Mouse (Mus musculus): Measurements from ENCODE around the gene Vmn2r116. TPM values are rescaled to one million over a fixed set of nuclear protein-coding genes. Genes with fewer than 3 reads are reported as not detected.
"Not testable (repeated sequence)": the region's sequence is repeated elsewhere in the genome, so short reads cannot be mapped to it uniquely, and the experiment has no call there.

Vmn2r116 gene
- not detected in 2 replicates for polyA plus RNA-seq (2014; fragmentation: Nextera tagmentation; extraction: Ambion mirVana)

DNA sequence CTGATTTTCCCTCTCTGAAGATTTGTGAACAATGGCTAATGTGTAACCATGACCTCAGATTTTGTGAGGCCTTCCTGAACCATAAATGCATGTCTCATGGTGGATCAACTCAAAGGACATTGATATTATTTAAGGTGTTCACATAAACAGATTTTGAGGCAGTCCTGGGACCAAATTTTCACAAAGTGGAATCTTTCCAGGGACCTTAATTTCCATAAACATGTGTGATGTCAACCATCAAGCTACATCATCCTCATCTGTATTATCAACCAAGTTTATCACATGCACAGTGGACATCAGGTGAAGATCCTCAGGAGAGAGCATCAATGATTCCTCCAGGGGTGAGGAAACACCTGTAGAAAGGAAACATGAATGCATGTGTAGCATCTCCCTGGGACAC lies at the start of gene Vmn2r116:
Gene Vmn2r116, plus strand, starts transcription at position 301 of the 400 bp plus-strand sequence.
- DNase-seq (ENCODE audit: low spot score); H3K4me3 ChIP-seq (replicated peaks; ENCODE audit: low read length); ATAC-seq (ENCODE audit: low FRiP score): not testable (repeated sequence)

DNA sequence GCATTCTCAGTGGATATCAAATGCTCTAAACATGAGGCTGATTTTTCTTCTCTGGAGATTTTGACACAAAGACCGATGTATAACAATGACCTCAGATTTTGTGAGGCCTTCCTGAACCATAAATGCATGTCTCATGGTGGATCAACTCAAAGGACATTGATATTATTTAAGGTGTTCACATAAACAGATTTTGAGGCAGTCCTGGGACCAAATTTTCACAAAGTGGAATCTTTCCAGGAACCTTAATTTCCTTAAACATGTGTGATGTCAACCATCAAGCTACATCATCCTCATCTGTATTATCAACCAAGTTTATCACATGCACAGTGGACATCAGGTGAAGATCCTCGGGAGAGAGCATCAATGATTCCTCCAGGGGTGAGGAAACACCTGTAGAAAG lies 41.0 kb upstream of the Vmn2r116 start, which contains the start of gene Vmn2r115:
Gene Vmn2r115, plus strand, starts transcription at position 301 of the 400 bp plus-strand sequence.
- not testable (repeated sequence) for DNase-seq (ENCODE audit: low spot score); H3K36me3 ChIP-seq (replicated peaks; ENCODE audit: control insufficient read depth, insufficient read depth); H3K27ac ChIP-seq; H3K9ac ChIP-seq; H3K4me1 ChIP-seq (replicated peaks; ENCODE audit: control insufficient read depth, insufficient read depth, low read length); ATAC-seq (ENCODE audit: low FRiP score); H3K4me2 ChIP-seq (replicated peaks); H3K4me3 ChIP-seq (replicated peaks; ENCODE audit: low read length); H3K27me3 ChIP-seq (ENCODE audit: control insufficient read depth, insufficient read depth, low read length); H3K9me3 ChIP-seq (ENCODE audit: control insufficient read depth, low read length)
- 63% methylated on average over 2 of the region's 2 CpGs for WGBS

More for the DNA sequence above, at the start of gene Vmn2r116:
- H3K27ac ChIP-seq; H3K4me1 ChIP-seq (replicated peaks; ENCODE audit: control insufficient read depth, insufficient read depth, low read length); H3K4me2 ChIP-seq (replicated peaks); H3K27me3 ChIP-seq (ENCODE audit: control insufficient read depth, insufficient read depth, low read length); H3K9ac ChIP-seq; H3K9me3 ChIP-seq (ENCODE audit: control insufficient read depth, low read length); H3K36me3 ChIP-seq (replicated peaks; ENCODE audit: control insufficient read depth, insufficient read depth): not testable (repeated sequence)

DNA sequence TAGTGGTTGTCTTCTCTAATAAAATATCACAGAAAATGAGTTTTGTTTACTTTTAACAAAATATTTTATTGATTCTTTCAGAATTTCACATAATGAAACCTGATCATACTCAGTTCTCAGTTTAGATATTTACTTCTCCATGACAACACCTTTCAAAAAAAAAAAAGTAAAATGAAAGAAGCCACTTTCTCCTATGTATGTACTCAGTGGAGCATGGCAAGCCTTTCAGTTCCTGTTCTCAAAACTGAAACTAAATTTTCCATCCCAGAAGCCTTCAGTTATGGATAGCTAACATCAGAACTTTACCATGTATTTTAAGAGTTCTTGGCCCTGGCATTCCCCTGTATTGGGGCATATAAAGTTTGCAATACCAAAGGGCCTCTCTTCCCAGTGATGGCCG lies 32.8 kb upstream of the Vmn2r116 start:
- ATAC-seq (ENCODE audit: low FRiP score) (no peak), DNase-seq (ENCODE audit: low spot score) (no peak)
- Histone ChIP-seq H3K27ac (no peak overlapping the region), H3K4me1 (replicated peaks; ENCODE audit: control insufficient read depth, insufficient read depth, low read length) (no peaks in the 10 kb centered on the region), H3K9ac (no peak overlapping the region), H3K9me3 (ENCODE audit: control insufficient read depth, low read length) (peaks cover 4% of the 10 kb centered on the region; the same call in 1 of the 2 replicates), H3K36me3 (replicated peaks; ENCODE audit: control insufficient read depth, insufficient read depth) (no peaks in the 10 kb centered on the region), H3K27me3 (ENCODE audit: control insufficient read depth, insufficient read depth, low read length) (no peaks in the 10 kb centered on the region), H3K4me2 (replicated peaks) (no peak overlapping the region), H3K4me3 (replicated peaks; ENCODE audit: low read length) (no peak overlapping the region)
- 50% methylated on average over 1 of the region's 1 CpGs for WGBS

DNA sequence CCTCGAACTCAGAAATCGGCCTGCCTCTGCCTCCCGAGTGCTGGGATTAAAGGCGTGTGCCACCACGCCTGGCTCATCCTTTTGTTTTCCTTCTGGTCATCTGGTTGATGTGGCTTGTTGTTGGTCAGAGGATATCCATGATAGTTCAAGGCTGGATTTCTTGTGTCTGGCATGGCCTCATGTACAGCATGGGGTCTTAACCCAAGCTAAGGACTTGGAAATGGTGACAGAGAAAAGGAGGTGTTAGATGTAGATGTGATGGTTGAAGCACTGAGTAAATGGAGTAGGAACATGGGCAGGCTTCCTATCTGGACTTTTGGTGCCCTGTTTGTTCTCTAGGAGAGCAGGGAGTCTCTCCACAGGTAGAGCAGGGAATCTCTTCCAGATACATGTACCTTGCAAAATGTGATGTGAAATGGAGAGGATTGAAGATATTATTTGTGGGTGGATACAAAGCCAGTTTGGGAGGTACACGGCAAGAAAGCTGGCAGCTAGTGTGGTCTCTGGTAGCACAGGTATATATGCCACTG lies 48.8 kb downstream of the Vmn2r116 start:
- H3K4me2 ChIP-seq (replicated peaks) = no peak overlapping the region
- ATAC-seq (ENCODE audit: low FRiP score) (peak; percentile 55; the same call in 1 of the 2 replicates), DNase-seq (ENCODE audit: low spot score) (no peak)
- H3K36me3 ChIP-seq (replicated peaks; ENCODE audit: control insufficient read depth, insufficient read depth) = no peaks in the 10 kb centered on the region
- no peak overlapping the region for H3K9ac ChIP-seq
- WGBS = 84% methylated on average over 6 of the region's 6 CpGs
- no peak overlapping the region for H3K27ac ChIP-seq
- H3K4me1 ChIP-seq (replicated peaks; ENCODE audit: control insufficient read depth, insufficient read depth, low read length) = no peaks in the 10 kb centered on the region
- H3K9me3 ChIP-seq (ENCODE audit: control insufficient read depth, low read length) = peaks cover 21% of the 10 kb centered on the region
- H3K27me3 ChIP-seq (ENCODE audit: control insufficient read depth, insufficient read depth, low read length) = no peaks in the 10 kb centered on the region
- H3K4me3 ChIP-seq (replicated peaks; ENCODE audit: low read length) = no peak overlapping the region

Other genes starting within 250 kb of the Vmn2r116 start
- 28.0 and 36.0 TPM in 2 replicates for gene Zfp40, start 191.4 kb upstream of the Vmn2r116 start, polyA plus RNA-seq (2014; fragmentation: Nextera tagmentation; extraction: Ambion mirVana)
- gene Vmn2r114, start 72.1 kb upstream of the Vmn2r116 start, polyA plus RNA-seq (2014; fragmentation: Nextera tagmentation; extraction: Ambion mirVana) = not detected in 2 replicates
- gene Vmn2r115, start 40.9 kb upstream of the Vmn2r116 start, polyA plus RNA-seq (2014; fragmentation: Nextera tagmentation; extraction: Ambion mirVana) = not detected in 2 replicates
- not detected in 2 replicates for gene Vmn2r117, start 95.1 kb downstream of the Vmn2r116 start, polyA plus RNA-seq (2014; fragmentation: Nextera tagmentation; extraction: Ambion mirVana)
- gene Zfp213, start 179.6 kb downstream of the Vmn2r116 start, polyA plus RNA-seq (2014; fragmentation: Nextera tagmentation; extraction: Ambion mirVana) = 15.4 and 15.6 TPM in 2 replicates
- 20.3 and 21.4 TPM in 2 replicates for gene Zfp13, start 214.9 kb downstream of the Vmn2r116 start, polyA plus RNA-seq (2014; fragmentation: Nextera tagmentation; extraction: Ambion mirVana)
- 0.25 and 0.27 TPM in 2 replicates for gene Zscan10, start 216.3 kb downstream of the Vmn2r116 start, polyA plus RNA-seq (2014; fragmentation: Nextera tagmentation; extraction: Ambion mirVana)